Mouse (Mus musculus) limb, embryonic 14.5 days (tissue): Measurements from ENCODE around the gene D130043K22Rik. TPM values are rescaled to one million over a fixed set of nuclear protein-coding genes. Genes with fewer than 3 reads are reported as not detected.

Experiments
- ATAC-seq: fragments of 200-750 bp; cut with Nextera tagmentation; 2 replicates; pipeline ENCODE4 v1.8.0; 2017; ENCODE audit warnings: low read depth, moderate number of reproducible peaks, moderate TSS enrichment; ENCODE audit not compliant: low FRiP score
- DNase-seq: peaks from one replicate; pipeline ENCODE4 v3.0.0-alpha.2; 2015; ENCODE audit warnings: low spot score
- H3K27ac ChIP-seq: fragments of 300-500 bp; sonication (generic); replicated peaks from 2 replicates; pipeline ENCODE4 v1.5.1; 2014; ENCODE audit warnings: low read depth, mild to moderate bottlenecking, low read length, moderate library complexity, mixed read lengths
- H3K27me3 ChIP-seq: fragments of 300-500 bp; sonication (generic); 2 replicates; pipeline ENCODE4 v1.6.1; 2014; ENCODE audit warnings: low read length, mixed read lengths; ENCODE audit not compliant: control insufficient read depth, insufficient read depth
- H3K36me3 ChIP-seq: fragments of 300-500 bp; sonication (generic); 2 replicates; pipeline ENCODE4 v1.6.1; 2014; ENCODE audit warnings: mild to moderate bottlenecking, low read length, moderate library complexity, mixed read lengths; ENCODE audit not compliant: control insufficient read depth, insufficient read depth
- H3K4me1 ChIP-seq: fragments of 300-500 bp; sonication (generic); 2 replicates; pipeline ENCODE4 v1.6.1; 2014; ENCODE audit warnings: antibody characterized with exemption, low read length, mixed read lengths; ENCODE audit not compliant: control insufficient read depth, insufficient read depth
- H3K4me2 ChIP-seq: fragments of 300-500 bp; sonication (generic); replicated peaks from 2 replicates; pipeline ENCODE4 v1.6.1; 2014; ENCODE audit warnings: low read depth, mild to moderate bottlenecking, low read length, moderate library complexity; ENCODE audit not compliant: severe bottlenecking
- H3K4me3 ChIP-seq: fragments of 300-500 bp; sonication (generic); replicated peaks from 2 replicates; pipeline ENCODE4 v1.5.1; 2014; ENCODE audit warnings: low read length
- H3K9ac ChIP-seq: fragments of 300-500 bp; sonication (generic); 2 replicates; pipeline ENCODE4 v1.6.1; 2014; ENCODE audit warnings: mild to moderate bottlenecking, low read depth, low read length, moderate library complexity; ENCODE audit not compliant: severe bottlenecking
- H3K9me3 ChIP-seq: fragments of 300-500 bp; sonication (generic); 2 replicates; pipeline ENCODE4 v1.6.1; 2016; ENCODE audit warnings: low read length; ENCODE audit not compliant: control insufficient read depth
- POLR2A ChIP-seq: fragments of 200-500 bp; IDR thresholded peaks from 2 replicates; pipeline ENCODE4 v1.8.0; 2012; ENCODE audit warnings: inconsistent platforms, mild to moderate bottlenecking, moderate library complexity, borderline replicate concordance; ENCODE audit not compliant: insufficient read depth, insufficient read length; ENCODE audit errors: extremely low read depth
- WGBS: fragments of 180-500 bp; shearing (Covaris S2); extraction: QIAGEN DNeasy Blood & Tissue Kit; methylation state at CpG from one replicate; pipeline ENCODE4 v1.1.7; 2014; 5-methylcytosine and 5-hydroxymethylcytosine counted together
- polyA plus RNA-seq, 2 experiments: library from polyadenylated mRNA; depleted of rRNA in 1 of 2; stranded (reverse) in 1 of 2; unstranded in 1 of 2; fragments of >200 nt; fragmentation: Nextera tagmentation in 1 of 2; extraction: Ambion mirVana in 1 of 2; gene quantifications; 2 replicates each; pipeline versions ENCODE4 v1.2.1 to v1.2.3; 2012 to 2014

D130043K22Rik gene
- polyA plus RNA-seq, 2 experiments = 0.04 to 0.11 TPM

DNA sequence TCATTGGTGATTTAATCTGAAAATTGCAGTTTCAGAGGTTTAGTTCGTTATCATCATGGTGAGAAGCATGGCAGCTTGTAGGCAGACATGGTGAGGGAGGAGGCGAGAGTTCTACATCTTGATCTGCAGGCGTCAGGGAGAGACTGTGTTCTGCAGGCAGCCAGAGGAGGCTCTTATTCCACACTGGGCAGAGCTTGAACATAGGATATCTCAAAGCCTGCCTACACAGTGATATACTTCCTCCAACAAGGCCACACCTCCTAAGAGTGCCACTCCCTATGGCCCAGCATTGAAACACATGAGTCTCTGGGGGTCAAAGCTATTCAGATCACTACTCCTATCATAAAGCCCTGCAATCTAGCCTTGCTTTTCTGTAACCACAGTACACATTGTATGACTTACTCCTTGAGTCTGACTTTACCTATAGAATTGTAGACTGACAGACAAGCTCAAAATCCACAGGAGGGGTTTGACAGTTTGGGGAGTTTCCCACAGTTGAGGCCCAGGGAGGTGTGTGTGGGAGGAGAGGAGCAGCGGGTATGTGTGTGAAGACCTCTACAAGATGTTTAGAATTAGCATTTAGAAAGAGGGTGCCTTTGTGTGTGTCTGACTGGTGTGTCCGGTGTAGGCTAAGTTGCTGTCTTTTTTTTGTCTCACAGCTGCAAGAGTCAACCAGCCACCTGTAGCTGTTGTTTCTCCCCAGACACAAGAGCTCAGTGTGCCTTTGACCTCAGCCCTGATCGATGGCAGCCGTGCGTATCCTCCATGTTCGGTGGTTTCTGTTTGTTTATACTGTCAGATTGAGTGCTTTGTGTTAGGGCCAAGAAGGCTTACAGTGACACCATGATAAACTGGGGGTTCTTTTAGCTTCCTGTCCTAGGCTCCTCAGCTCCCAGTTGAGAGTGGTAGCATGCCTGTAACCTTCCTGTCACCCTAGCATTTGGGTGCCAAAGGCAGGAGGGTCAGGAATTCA lies 21.8 kb downstream of the D130043K22Rik start:
- H3K4me3 ChIP-seq = no peak overlapping the region
- H3K27me3 ChIP-seq = no peaks in the 10 kb centered on the region
- H3K9me3 ChIP-seq = no peaks in the 10 kb centered on the region
- no peaks in the 10 kb centered on the region for H3K36me3 ChIP-seq
- DNase-seq (no peak), ATAC-seq (no peak)
- no peak overlapping the region for H3K27ac ChIP-seq
- 73% methylated on average over 9 of the region's 9 CpGs for WGBS
- no peak overlapping the region for H3K9ac ChIP-seq
- H3K4me1 ChIP-seq = peaks cover 2% of the 10 kb centered on the region; the same call in 1 of the 2 replicates
- no peak overlapping the region for H3K4me2 ChIP-seq
- no peak for TF ChIP-seq POLR2A

DNA sequence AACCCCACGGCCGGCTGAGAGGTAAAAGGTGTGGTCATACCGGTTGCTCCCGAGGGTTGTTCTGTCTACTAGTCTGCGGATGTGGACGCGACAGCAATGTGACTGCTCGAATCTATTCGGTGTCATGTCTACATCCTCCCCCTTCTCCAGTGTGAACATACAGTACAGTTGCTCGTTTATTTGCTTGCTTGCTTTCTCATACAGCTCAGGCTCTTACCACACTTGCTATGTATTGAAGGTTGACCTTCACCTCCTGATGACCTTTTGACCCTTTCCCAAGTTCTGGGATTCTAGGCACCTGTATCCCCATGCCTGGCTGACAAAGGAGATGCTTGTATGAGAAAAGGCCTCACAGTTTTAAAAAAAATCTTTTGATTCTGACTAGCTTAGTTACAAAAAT lies 22.9 kb downstream of the D130043K22Rik start:
- WGBS = 91% methylated on average over 10 of the region's 10 CpGs
- ATAC-seq = no peak

DNA sequence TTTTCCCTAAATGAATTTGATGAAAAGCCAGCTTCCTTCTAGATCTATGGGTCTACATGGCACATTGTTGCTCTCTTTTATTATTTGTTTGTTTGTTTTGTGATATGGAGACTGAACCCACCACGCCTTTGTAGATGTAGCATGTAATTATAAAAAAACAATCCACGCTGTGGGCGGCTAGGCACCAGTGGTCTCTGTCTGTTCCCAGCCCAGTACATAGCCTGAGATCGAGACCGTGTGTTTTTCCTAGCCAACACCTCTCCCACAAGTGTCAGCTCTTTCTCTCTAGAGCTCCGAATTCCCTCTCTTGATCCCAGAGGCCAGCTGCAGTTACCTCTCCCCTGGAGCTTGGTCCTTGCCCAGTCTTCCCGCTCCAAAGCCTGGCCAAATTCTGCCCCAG lies 23.3 kb downstream of the D130043K22Rik start:
- DNase-seq (no peak), ATAC-seq (no peak)
- no peak overlapping the region for H3K9ac ChIP-seq
- H3K4me3 ChIP-seq = no peak overlapping the region
- no peak overlapping the region for H3K4me2 ChIP-seq
- 90% methylated on average over 7 of the region's 7 CpGs for WGBS
- no peak overlapping the region for H3K27ac ChIP-seq
- H3K36me3 ChIP-seq = no peaks in the 10 kb centered on the region
- no peaks in the 10 kb centered on the region for H3K4me1 ChIP-seq
- H3K9me3 ChIP-seq = no peaks in the 10 kb centered on the region
- no peak for TF ChIP-seq POLR2A
- no peaks in the 10 kb centered on the region for H3K27me3 ChIP-seq

More for the DNA sequence above, 22.9 kb downstream of the D130043K22Rik start:
- Histone ChIP-seq H3K4me1 (no peaks in the 10 kb centered on the region), H3K27ac (no peak overlapping the region), H3K36me3 (no peaks in the 10 kb centered on the region), H3K4me2 (no peak overlapping the region), H3K27me3 (no peaks in the 10 kb centered on the region), H3K9ac (no peak overlapping the region), H3K4me3 (no peak overlapping the region), H3K9me3 (no peaks in the 10 kb centered on the region)
- no peak for DNase-seq
- TF ChIP-seq POLR2A = no peak

DNA sequence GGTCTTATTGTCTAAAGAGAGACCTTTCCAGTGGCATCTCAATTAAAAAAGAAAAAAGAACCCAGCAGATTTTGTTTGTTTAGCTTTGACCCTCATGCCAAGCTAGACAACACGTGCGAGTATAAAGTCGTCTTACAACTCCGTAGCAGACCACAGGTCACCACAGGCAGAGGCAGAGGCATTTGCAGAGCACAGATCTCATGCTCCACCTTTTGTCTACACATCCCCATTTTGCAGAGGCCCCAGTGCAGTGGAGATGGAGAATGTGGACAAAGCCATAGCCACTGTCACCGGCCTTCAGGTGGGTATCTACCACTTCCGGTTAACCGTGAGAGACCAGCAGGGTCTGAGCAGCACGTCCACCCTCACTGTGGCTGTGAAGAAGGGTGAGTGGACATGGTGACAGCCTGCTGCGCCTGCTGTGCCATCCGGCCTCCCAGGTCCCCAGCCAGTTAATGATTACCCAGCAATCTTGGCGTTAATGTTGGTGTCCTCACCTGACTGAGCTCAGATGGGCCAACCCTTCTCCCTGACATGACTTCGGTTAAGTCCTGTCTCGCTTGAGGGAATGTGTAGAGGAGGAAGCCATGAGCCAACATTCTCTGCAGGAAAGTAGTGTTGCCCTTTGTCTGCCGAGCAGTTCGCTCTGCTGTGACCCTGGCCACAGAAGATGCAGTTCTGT lies 34.6 kb downstream of the D130043K22Rik start:
- WGBS = 92% methylated on average over 15 of the region's 15 CpGs
- Histone ChIP-seq H3K4me1 (no peaks in the 10 kb centered on the region), H3K9me3 (no peaks in the 10 kb centered on the region)

DNA sequence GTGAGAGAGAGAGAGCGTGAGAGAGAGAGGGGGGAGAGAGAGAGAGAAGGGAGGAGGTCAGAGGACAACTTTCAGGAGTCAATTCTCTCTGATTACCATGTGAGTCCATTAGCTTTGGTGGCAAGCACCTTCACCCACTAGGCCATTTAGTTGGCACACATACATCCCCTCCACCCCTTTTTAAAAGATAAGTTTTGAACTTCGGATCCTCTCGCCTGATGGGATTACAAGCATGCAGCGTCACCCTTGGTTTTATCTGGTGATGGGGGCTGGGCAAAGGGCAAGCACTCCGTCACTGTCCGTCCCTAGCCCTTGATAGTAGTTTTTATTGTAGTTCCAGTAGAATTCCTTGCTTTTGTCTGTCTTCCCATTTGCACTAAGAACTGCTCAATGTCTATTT lies 35.3 kb downstream of the D130043K22Rik start:
- WGBS = 86% methylated on average over 6 of the region's 6 CpGs
- TF ChIP-seq POLR2A = no peak
- Histone ChIP-seq H3K27ac (no peak overlapping the region), H3K36me3 (no peaks in the 10 kb centered on the region), H3K27me3 (no peaks in the 10 kb centered on the region), H3K4me2 (no peak overlapping the region), H3K4me3 (no peak overlapping the region), H3K9ac (no peak overlapping the region), H3K9me3 (no peaks in the 10 kb centered on the region; the same call in 1 of the 2 replicates), H3K4me1 (no peaks in the 10 kb centered on the region)
- ATAC-seq (no peak), DNase-seq (no peak)

More for the DNA sequence above, 34.6 kb downstream of the D130043K22Rik start:
- ATAC-seq (no peak), DNase-seq (no peak)
- H3K27ac ChIP-seq = no peak overlapping the region
- H3K9ac ChIP-seq = no peak overlapping the region
- no peak for TF ChIP-seq POLR2A
- no peaks in the 10 kb centered on the region for H3K27me3 ChIP-seq
- no peak overlapping the region for H3K4me2 ChIP-seq
- H3K36me3 ChIP-seq = no peaks in the 10 kb centered on the region
- H3K4me3 ChIP-seq = no peak overlapping the region
